ENCODE assay signal across 8 mouse cellular contexts in the genomic region with DNA sequence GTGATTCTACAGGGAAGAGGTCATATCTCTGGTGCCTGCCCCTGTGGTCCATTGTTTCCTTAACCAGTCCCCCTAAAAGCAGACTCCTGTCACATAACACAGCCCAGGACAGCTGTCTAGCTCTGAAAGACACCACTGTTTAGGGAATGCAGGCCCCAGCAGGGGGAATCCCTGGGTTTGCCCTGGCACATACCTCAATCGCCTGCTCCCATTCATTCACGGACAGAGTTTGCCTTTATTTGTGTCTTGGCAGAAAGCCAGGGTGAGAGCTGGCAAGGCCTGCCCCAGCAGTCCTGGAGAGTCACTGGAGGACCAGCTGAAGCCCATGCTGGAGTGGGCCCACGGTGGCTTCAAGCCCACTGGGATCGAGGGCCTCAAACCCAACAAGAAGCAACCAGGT. TPM values are rescaled to one million over a fixed set of nuclear protein-coding genes. Genes with fewer than 3 reads are reported as not detected.
DNase-seq lines count a peak whose midpoint lies in the region; ATAC-seq lines count a peak whose summit lies in the region.

No protein-coding gene starts in this region.

- 56% methylated on average over 4 of the region's 4 CpGs for WGBS in liver, embryonic 15.5 days (ENCODE audit: insufficient replicate concordance)
- 14% methylated on average over 4 of the region's 4 CpGs for WGBS in neural tube, embryonic 15.5 days

- peak overlapping the region; percentile 56 for H3K27ac ChIP-seq in liver, embryonic 15.5 days (replicated peaks)
- peak overlapping the region; percentile 78 for H3K27ac ChIP-seq in neural tube, embryonic 15.5 days (replicated peaks)

- no peaks in the 10 kb centered on the region for H3K27me3 ChIP-seq in liver, embryonic 15.5 days
- no peaks in the 10 kb centered on the region for H3K27me3 ChIP-seq in neural tube, embryonic 15.5 days (replicated peaks)

- H3K9me3 ChIP-seq in liver, embryonic 15.5 days (replicated peaks): no peaks in the 10 kb centered on the region
- H3K9me3 ChIP-seq in neural tube, embryonic 15.5 days (replicated peaks): no peaks in the 10 kb centered on the region

- no peak overlapping the region for H3K4me2 ChIP-seq in liver, embryonic 15.5 days
- no peak overlapping the region for H3K4me2 ChIP-seq in neural tube, embryonic 15.5 days

- H3K9ac ChIP-seq in liver, embryonic 15.5 days: 0 out of 2 replicates have a peak overlapping the region, but pooled peaks have one; percentile 15
- no peak overlapping the region for H3K9ac ChIP-seq in neural tube, embryonic 15.5 days (replicated peaks)

- H3K4me1 ChIP-seq in liver, embryonic 15.5 days (replicated peaks): peaks cover 21% of the 10 kb centered on the region
- H3K4me1 ChIP-seq in neural tube, embryonic 15.5 days: peaks cover 14% of the 10 kb centered on the region

- no peak overlapping the region for H3K4me3 ChIP-seq in liver, embryonic 15.5 days (replicated peaks)
- no peak overlapping the region for H3K4me3 ChIP-seq in neural tube, embryonic 15.5 days (replicated peaks)

- no peak for ATAC-seq in liver, embryonic 15.5 days (ENCODE audit: insufficient read depth)
- peak; percentile 83 for ATAC-seq in neural tube, embryonic 15.5 days (ENCODE audit: low FRiP score)

- no peaks in the 10 kb centered on the region for H3K36me3 ChIP-seq in liver, embryonic 15.5 days (replicated peaks)
- no peaks in the 10 kb centered on the region for H3K36me3 ChIP-seq in neural tube, embryonic 15.5 days

- DNase-seq in embryo, embryonic 10.5 days (ENCODE audit: low spot score): peak; percentile 8
- DNase-seq in embryo, embryonic 10 days (ENCODE audit: low spot score): no peak
- DNase-seq in embryo, embryonic 11 days: peak; percentile 18
- peak; percentile 13 to 15 for DNase-seq in heart, adult 9 months (ENCODE audit: low spot score in 2 of 2)
- DNase-seq in kidney, postnatal 36 days: peak; percentile 14 to 20
- DNase-seq in thymus, postnatal 36 days: no peak

RNA-seq across cellular contexts. Expression of gene Dnmt3c, which starts 16.8 kb away (rescaled TPM):
- 0.67 and 0.81 TPM in 2 replicates for polyA plus RNA-seq in liver, embryonic 15.5 days (2015; fragmentation: Nextera tagmentation; extraction: Ambion mirVana)
- polyA plus RNA-seq in neural tube, embryonic 15.5 days (2015; fragmentation: Nextera tagmentation; extraction: Ambion mirVana): 0.09 and 0.12 TPM in 2 replicates

RNA-seq across cellular contexts. Expression of gene Mapre1, which starts 27.8 kb away (rescaled TPM):
- 99.0 and 111 TPM in 2 replicates for polyA plus RNA-seq in liver, embryonic 15.5 days (2015; fragmentation: Nextera tagmentation; extraction: Ambion mirVana)
- polyA plus RNA-seq in neural tube, embryonic 15.5 days (2015; fragmentation: Nextera tagmentation; extraction: Ambion mirVana): 338 and 342 TPM in 2 replicates

Comparison
In these comparisons a context has a peak if more than half of its experiments do, and no peak if none do; other contexts are left out.
1. DNase-seq: peak in embryo, embryonic 10.5 days (single experiment), embryo, embryonic 11 days (single experiment), heart, adult 9 months (2 of 2) and kidney, postnatal 36 days (2 of 2); none in embryo, embryonic 10 days (single experiment) and thymus, postnatal 36 days (0 of 2).